Mouse (Mus musculus) lung, postnatal 25 days (tissue): Measurements from ENCODE around the gene Setd4.

Experiments
- DNase-seq: peaks from one replicate; pipeline ENCODE4 v3.0.0; 2022; ENCODE audit warnings: low spot score

Setd4 gene

GRCm38 (mm10) chr16:93591450-93592430 is 12.1 kb downstream of the Setd4 start:
- DNase-seq = no peak

GRCm38 (mm10) chr16:93590915-93591314 is 12.9 kb downstream of the Setd4 start:
- DNase-seq = no peak

GRCm38 (mm10) chr16:93588281-93588680 is 15.6 kb downstream of the Setd4 start:
- DNase-seq = no peak

GRCm38 (mm10) chr16:93586382-93586781 is 17.5 kb downstream of the Setd4 start:
- DNase-seq = no peak

GRCm38 (mm10) chr16:93585703-93586205 is 18.1 kb downstream of the Setd4 start:
- DNase-seq = no peak

- no peak for DNase-seq
Observed at GRCm38 (mm10) chr16:93584976-93585702, 18.7 kb downstream of the Setd4 start.

GRCm38 (mm10) chr16:93581125-93581524 is 22.7 kb downstream of the Setd4 start:
- no peak for DNase-seq

GRCm38 (mm10) chr16:93578346-93579005 is 25.4 kb downstream of the Setd4 start:
- no peak for DNase-seq

- peak; percentile 74 for DNase-seq
Observed at GRCm38 (mm10) chr16:93576412-93577082, 27.3 kb downstream of the Setd4 start.

- DNase-seq = no peak
Observed at GRCm38 (mm10) chr16:93575574-93575973, 28.3 kb downstream of the Setd4 start.

GRCm38 (mm10) chr16:93574521-93575191 is 29.2 kb downstream of the Setd4 start:
- peak; percentile 14 for DNase-seq

GRCm38 (mm10) chr16:93573434-93573833 is 30.4 kb downstream of the Setd4 start:
- DNase-seq = no peak

GRCm38 (mm10) chr16:93572383-93572782 is 31.5 kb downstream of the Setd4 start:
- DNase-seq = no peak

GRCm38 (mm10) chr16:93558499-93558898 is 45.4 kb downstream of the Setd4 start:
- no peak for DNase-seq

- peak; percentile 42 for DNase-seq
Observed at GRCm38 (mm10) chr16:93557646-93558045, 46.2 kb downstream of the Setd4 start.

GRCm38 (mm10) chr16:93552686-93553513 is 51.0 kb downstream of the Setd4 start:
- DNase-seq = no peak

- no peak for DNase-seq
Observed at GRCm38 (mm10) chr16:93549287-93549686, 54.6 kb downstream of the Setd4 start.

GRCm38 (mm10) chr16:93548045-93548444 is 55.8 kb downstream of the Setd4 start:
- no peak for DNase-seq

- no peak for DNase-seq
Observed at GRCm38 (mm10) chr16:93547122-93547521, 56.7 kb downstream of the Setd4 start.

- no peak for DNase-seq
Observed at GRCm38 (mm10) chr16:93546354-93546965, 57.4 kb downstream of the Setd4 start.
